Mouse (Mus musculus) limb, embryonic 13.5 days (tissue): ENCODE data around the gene Als2cl. TPM values are rescaled to one million over a fixed set of nuclear protein-coding genes. Genes with fewer than 3 reads are reported as not detected.

Source experiments
- ATAC-seq: fragments of 200-750 bp; cut with Nextera tagmentation; 2 replicates; pipeline ENCODE4 v1.8.0; 2017; ENCODE audit warnings: low read depth, moderate number of reproducible peaks, moderate TSS enrichment; ENCODE audit not compliant: low FRiP score
- H3K27ac ChIP-seq: fragments of 300-500 bp; sonication (generic); 2 replicates; pipeline ENCODE4 v1.5.1; 2015; ENCODE audit warnings: inconsistent platforms, mild to moderate bottlenecking, moderate library complexity
- H3K27me3 ChIP-seq: fragments of 300-500 bp; sonication (generic); 2 replicates; pipeline ENCODE4 v1.6.1; 2015; ENCODE audit warnings: mild to moderate bottlenecking, inconsistent platforms
- H3K36me3 ChIP-seq: fragments of 300-500 bp; sonication (generic); 2 replicates; pipeline ENCODE4 v1.6.1; 2015; ENCODE audit warnings: inconsistent platforms, mild to moderate bottlenecking, moderate library complexity
- H3K4me1 ChIP-seq: fragments of 300-500 bp; sonication (generic); 2 replicates; pipeline ENCODE4 v1.6.1; 2015; ENCODE audit warnings: inconsistent platforms
- H3K4me2 ChIP-seq: fragments of 300-500 bp; sonication (generic); replicated peaks from 2 replicates; pipeline ENCODE4 v1.6.1; 2015; ENCODE audit warnings: inconsistent platforms, mild to moderate bottlenecking, moderate library complexity
- H3K4me3 ChIP-seq: fragments of 300-500 bp; sonication (generic); 2 replicates; pipeline ENCODE4 v1.5.1; 2015; ENCODE audit warnings: moderate library complexity, mild to moderate bottlenecking, inconsistent platforms
- H3K9ac ChIP-seq: fragments of 300-500 bp; sonication (generic); 2 replicates; pipeline ENCODE4 v1.6.1; 2015; ENCODE audit warnings: mild to moderate bottlenecking, inconsistent platforms
- H3K9me3 ChIP-seq: fragments of 300-500 bp; sonication (generic); 2 replicates; pipeline ENCODE4 v1.6.1; 2016; ENCODE audit warnings: inconsistent platforms
- WGBS: fragments of 180-500 bp; shearing (Covaris S2); methylation state at CpG from one replicate; pipeline ENCODE4 v1.1.7; 2015; 5-methylcytosine and 5-hydroxymethylcytosine counted together
- polyA plus RNA-seq: library from polyadenylated mRNA; unstranded; fragments of >200 nt; fragmentation: Nextera tagmentation; extraction: Ambion mirVana; gene quantifications from 2 replicates; pipeline ENCODE4 v1.2.1, GENCODE M21; 2015

Gene Als2cl
- polyA plus RNA-seq, 1 experiment from 2014 or later = 1.4 TPM

DNA sequence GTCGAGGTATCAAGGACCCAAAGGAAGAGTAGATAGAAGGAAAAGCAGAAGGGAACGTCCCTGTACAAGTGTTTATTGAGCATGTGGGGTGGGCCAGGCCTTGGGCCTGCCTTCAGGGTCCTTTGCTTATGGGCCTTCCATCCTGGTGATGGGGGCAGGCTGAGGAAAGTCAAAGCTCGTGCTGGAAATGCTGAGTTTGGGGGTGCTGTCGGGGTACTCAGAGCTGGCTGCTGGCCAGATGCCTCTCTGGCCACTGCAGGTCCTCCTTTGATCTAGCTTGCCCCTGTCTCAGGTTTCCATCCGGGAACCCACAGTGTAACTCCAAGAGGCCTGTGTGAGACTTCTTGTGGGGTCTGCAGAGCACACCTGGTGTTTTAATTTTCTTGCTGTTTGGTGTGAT lies 21.1 kb upstream of the Als2cl start:
- Histone ChIP-seq H3K4me2 (no peak overlapping the region), H3K27me3 (peaks cover 26% of the 10 kb centered on the region), H3K9ac (no peak overlapping the region), H3K4me1 (peaks cover 12% of the 10 kb centered on the region), H3K27ac (no peak overlapping the region), H3K36me3 (no peaks in the 10 kb centered on the region), H3K9me3 (no peaks in the 10 kb centered on the region), H3K4me3 (no peak overlapping the region)
- WGBS = 20% methylated on average over 5 of the region's 5 CpGs
- no peak for ATAC-seq

DNA sequence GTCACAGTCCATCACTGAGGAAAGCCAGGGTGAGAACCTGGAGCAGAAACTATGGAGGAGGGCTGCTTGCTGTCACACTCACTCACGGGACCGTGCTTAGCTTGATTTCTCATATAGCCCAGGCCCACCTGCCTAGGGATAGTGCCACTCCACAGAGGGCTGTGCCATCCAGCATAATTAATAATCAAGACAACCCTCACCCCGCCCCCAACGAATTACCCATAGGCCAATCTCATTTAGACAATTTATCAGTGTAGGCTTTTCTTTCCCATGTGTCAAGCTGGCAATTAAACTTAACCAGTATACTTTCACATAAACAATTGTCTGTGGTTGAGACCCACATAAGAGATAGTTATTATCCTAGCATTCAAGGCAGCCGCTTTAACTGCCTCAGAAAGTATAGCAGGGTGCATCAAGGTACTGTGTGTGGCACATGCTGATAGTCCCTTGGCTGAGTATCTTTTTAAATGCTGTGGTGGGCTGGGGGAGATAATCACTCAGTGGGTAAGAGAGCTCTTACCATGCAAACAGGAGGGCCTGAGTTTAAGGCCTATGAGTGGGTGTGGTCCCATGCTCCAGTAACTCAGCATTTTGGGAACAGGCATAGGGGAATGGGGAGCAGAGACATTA lies 20.6 kb upstream of the Als2cl start:
- Histone ChIP-seq H3K27me3 (peaks cover 26% of the 10 kb centered on the region), H3K4me3 (no peak overlapping the region), H3K9ac (no peak overlapping the region), H3K27ac (no peak overlapping the region), H3K9me3 (no peaks in the 10 kb centered on the region), H3K4me1 (peaks cover 12% of the 10 kb centered on the region), H3K4me2 (no peak overlapping the region), H3K36me3 (no peaks in the 10 kb centered on the region)
- 74% methylated on average over 5 of the region's 5 CpGs for WGBS
- no peak for ATAC-seq

DNA sequence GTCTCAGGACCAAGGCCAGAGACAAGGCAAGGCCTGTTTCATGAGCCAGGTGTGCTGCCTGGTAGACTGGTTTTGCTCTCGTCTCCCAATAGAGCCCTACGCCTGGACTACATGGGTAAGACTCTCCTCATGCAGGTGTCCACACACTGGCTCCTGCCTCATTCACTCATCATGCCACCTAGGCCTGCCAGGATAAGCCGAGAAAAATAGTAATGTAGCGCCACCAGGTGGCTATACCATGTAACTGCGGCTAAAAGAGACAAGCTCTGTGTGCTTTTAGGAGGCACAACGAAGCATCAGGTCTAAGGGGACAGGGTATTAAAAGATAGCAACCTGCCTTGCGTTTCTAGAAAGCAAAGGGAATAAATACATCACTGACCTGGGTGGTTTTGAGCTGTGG lies 8.6 kb upstream of the Als2cl start:
- H3K36me3 ChIP-seq = no peaks in the 10 kb centered on the region
- H3K4me2 ChIP-seq = no peak overlapping the region
- H3K27ac ChIP-seq = no peak overlapping the region
- 18% methylated on average over 7 of the region's 7 CpGs for WGBS
- H3K4me1 ChIP-seq = peaks cover 30% of the 10 kb centered on the region
- H3K4me3 ChIP-seq = no peak overlapping the region
- no peak for ATAC-seq
- no peak overlapping the region for H3K9ac ChIP-seq
- peaks cover 32% of the 10 kb centered on the region for H3K27me3 ChIP-seq
- H3K9me3 ChIP-seq = no peaks in the 10 kb centered on the region

DNA sequence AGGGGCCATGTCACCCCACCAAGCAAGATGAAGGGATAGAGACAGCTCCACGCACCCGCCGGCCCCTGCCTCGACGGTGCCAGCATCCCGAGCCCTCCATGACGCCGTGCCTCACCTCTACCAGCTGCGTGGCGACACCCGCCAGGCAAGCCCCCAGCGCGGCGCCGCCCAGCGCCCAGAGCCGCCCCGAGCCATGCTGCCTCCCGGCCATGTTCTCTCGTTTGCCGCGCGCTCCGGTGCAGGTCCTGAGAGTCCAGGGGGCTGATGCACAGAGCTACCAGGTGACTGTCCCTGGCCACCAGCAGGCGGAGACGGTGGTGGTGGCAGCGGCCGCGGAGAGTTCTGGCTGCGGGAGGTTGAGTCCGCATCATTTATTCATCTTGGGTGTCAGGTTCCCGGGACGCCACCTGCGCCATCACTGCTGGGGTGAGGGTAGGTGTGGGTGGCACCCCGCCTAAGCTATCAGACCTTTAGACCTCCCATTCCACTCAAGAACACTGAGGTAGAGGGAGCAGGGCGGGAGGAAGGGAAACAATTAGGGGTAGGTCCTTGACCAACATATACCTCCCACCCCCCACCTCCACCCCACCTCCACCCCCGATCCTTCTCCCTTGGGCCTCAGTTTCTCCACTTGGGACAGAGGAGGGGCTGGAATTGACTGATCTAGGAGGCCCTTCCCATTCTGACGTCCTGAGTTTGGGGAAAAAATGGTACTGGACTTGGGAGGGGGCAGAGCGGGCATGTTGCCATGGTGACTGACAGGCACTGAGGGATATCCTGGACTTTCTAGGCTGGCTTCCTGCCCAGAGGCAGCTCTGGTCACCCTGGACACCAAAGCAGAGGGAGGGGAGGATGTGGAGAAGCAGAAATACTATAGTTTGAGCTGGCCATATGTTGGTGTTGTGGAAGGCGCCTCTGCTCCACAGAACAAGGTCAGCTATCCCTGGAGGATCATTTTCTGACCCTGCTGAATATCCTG lies 5.7 kb upstream of the Als2cl start:
- Histone ChIP-seq H3K9me3 (no peaks in the 10 kb centered on the region), H3K4me1 (peaks cover 23% of the 10 kb centered on the region), H3K4me2 (peak overlapping the region; percentile 63), H3K27ac (no peak overlapping the region), H3K4me3 (peak overlapping the region; percentile 32), H3K9ac (peak overlapping the region; percentile 45; the same call in 1 of the 2 replicates), H3K27me3 (peaks cover 54% of the 10 kb centered on the region), H3K36me3 (no peaks in the 10 kb centered on the region)
- peak; percentile 57 for ATAC-seq
- 7% methylated on average over 40 of the region's 40 CpGs for WGBS

DNA sequence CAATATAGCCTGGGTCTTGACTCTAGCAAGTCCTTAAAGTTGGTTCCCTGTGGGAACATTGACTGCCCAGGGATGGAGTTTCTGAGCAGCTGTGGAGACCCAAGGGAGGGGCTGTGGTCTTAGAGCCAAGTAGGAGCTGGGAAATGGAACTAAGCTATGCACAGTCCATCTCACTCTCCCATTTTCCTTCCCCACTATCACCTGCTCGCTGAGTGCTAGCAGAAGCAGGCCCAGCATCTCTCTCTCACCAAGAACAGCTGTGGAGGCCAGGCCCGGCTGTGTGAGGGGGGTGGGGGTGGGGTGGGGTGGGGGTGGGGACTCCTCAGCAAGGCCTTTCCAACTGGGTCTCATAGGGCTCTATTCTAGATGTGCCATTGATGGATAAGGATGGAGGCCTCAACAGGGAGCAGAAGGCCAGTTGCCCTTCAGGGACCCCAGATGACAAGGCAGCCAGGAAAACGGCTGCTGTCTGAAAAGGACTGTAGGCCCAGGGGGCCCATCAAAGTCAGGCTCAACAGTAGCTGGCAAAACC lies 4.9 kb upstream of the Als2cl start:
- Histone ChIP-seq H3K9ac (no peak overlapping the region), H3K27me3 (peaks cover 61% of the 10 kb centered on the region), H3K9me3 (no peaks in the 10 kb centered on the region), H3K27ac (no peak overlapping the region), H3K4me2 (peak overlapping the region; percentile 63; the same call in 1 of the 2 replicates), H3K36me3 (no peaks in the 10 kb centered on the region), H3K4me3 (no peak overlapping the region), H3K4me1 (peaks cover 29% of the 10 kb centered on the region)
- WGBS = 6% methylated on average over 3 of the region's 3 CpGs
- ATAC-seq = peak; percentile 37; the same call in 1 of the 2 replicates

DNA sequence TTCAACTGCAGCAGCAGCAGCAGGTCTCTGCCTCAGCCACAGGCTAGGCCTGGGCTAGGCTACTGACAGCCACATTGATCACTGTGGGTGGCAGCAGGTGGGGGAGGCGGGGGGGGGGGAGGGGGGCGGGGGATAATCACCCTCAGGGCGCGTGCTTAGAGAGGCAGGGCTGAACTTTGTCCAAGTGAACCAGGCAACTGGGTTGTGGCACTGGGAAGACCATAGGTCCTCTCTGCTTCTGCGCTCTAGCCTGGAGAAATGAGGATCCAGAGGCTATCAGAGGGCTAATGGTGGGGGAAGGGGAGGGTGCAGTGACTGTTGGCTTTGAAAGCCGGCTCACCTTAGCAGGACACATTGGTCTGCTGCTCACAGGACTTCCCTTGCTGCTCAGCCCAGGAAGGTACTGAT lies 4.4 kb upstream of the Als2cl start:
- peaks cover 65% of the 10 kb centered on the region for H3K27me3 ChIP-seq
- no peak for ATAC-seq
- H3K4me2 ChIP-seq = no peak overlapping the region
- 26% methylated on average over 4 of the region's 6 CpGs for WGBS
- H3K4me1 ChIP-seq = peaks cover 29% of the 10 kb centered on the region
- H3K27ac ChIP-seq = no peak overlapping the region
- H3K9ac ChIP-seq = no peak overlapping the region
- no peaks in the 10 kb centered on the region for H3K36me3 ChIP-seq
- H3K9me3 ChIP-seq = no peaks in the 10 kb centered on the region
- no peak overlapping the region for H3K4me3 ChIP-seq

DNA sequence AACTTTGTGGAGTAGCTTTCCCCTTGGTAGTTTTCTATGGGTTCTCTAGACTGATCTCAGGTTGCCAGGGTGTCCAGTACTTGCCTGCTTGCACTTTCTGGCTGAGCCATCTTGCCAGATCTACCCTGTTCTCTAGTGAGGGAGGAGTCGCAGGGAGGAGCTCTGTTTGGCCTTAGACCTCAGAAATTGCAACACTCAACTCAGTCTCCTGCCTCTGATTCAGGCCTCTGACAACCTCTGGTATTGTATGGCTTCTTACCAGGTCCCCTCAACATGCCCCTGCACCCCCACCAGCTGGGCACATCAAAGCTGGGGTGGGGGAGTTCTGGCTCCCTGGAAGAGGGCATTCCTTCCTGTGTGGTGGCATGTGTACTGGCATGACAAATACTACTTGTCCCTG lies 2.3 kb upstream of the Als2cl start:
- Histone ChIP-seq H3K4me2 (no peak overlapping the region), H3K27me3 (peaks cover 78% of the 10 kb centered on the region), H3K36me3 (no peaks in the 10 kb centered on the region), H3K9me3 (no peaks in the 10 kb centered on the region), H3K4me1 (peaks cover 35% of the 10 kb centered on the region), H3K9ac (no peak overlapping the region), H3K27ac (no peak overlapping the region), H3K4me3 (no peak overlapping the region)
- no peak for ATAC-seq
- WGBS = 80% methylated on average over 1 of the region's 1 CpGs

DNA sequence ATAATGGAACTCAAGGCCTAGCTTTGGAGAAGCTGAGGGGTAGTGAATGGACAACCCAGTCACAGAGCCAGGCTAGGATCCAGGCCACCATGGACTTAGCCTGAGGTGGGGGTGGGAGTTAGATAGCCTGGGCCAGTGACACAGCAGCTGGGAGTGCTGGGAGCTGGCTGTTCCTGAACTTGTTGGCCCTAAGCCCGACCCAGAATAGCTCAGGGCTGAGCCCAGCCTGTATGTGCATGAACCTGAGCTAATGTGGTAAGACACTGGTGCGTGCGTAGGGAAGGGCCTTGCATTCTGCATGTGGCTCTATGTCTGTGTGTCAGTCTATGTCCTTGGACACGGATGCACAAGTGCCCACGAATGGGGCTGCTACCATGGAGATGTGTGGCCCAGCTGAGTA lies 1.8 kb upstream of the Als2cl start:
- Histone ChIP-seq H3K27ac (no peak overlapping the region), H3K27me3 (peaks cover 74% of the 10 kb centered on the region), H3K4me2 (no peak overlapping the region), H3K36me3 (no peaks in the 10 kb centered on the region), H3K4me3 (no peak overlapping the region), H3K9me3 (no peaks in the 10 kb centered on the region), H3K9ac (no peak overlapping the region), H3K4me1 (peaks cover 35% of the 10 kb centered on the region)
- no peak for ATAC-seq
- WGBS = 91% methylated on average over 5 of the region's 5 CpGs

DNA sequence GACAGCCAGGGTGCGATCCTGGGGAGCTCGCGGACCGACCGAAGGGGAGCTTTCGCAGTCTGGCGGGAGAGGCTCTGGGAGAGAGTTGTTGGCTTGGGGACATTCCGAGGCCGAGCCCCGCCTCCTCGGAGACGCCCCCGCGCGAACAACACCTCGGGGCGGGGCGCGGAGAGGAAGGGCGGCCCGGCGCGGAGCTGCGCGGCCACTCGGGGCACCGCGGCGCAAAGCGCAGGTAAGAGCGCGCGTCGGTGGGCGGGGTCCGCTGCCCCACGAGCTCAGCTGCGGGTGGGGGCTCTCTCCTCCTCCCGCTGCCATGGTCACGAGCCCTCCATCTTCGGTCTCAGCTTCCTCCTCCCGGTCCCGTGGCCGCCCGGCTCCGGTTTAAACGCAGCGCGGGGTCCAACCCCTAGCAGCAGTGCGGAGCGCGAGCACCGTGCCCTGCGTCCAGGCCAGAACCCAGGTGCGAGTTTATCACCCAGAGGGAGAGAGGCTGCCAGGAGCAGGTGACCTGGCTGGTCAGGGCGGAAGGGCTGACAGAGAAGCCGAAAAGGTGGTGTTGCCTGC lies 410 bp downstream of the Als2cl start, which contains the start of gene Tmie:
Gene Tmie (minus strand): TSS at position 116 of the 564 bp plus-strand sequence.
- Histone ChIP-seq H3K4me3 (peak within 1 kb of the TSS; percentile 60), H3K27me3 (peaks cover 57% of the 10 kb centered on the region), H3K9ac (peak within 1 kb of the TSS; percentile 66), H3K9me3 (no peaks in the 10 kb centered on the region), H3K27ac (no peak within 1 kb of the TSS), H3K4me1 (peaks cover 18% of the 10 kb centered on the region), H3K4me2 (peak within 1 kb of the TSS; percentile 88), H3K36me3 (no peaks in the 10 kb centered on the region)
- under 1% methylated on average over 57 of the region's 57 CpGs for WGBS
- peak; percentile 80 for ATAC-seq

DNA sequence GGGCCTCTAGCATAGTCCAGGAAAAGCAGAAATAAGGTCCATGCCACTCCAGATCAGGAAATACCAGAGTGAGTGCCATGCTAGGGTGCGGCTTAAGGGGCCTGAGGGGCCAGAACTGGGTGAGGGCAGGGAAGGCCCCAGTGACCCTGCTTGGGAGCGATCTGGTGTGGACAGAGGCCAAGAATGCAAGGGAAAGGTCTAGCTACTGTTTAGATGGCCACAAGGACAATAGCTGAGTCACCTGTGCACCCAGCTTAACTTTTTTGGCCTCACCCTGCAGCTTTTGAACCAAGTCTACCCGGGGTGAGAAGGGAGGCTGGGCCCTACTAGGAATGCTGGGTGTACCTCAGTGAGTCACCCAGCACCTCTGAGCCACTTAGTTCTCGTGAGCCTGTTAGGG lies 1.1 kb downstream of the Als2cl start:
- 0 out of 2 replicates have a peak, but pooled peaks have one; percentile 2 for ATAC-seq
- Histone ChIP-seq H3K27me3 (peaks cover 55% of the 10 kb centered on the region), H3K9ac (no peak overlapping the region; the same call in 1 of the 2 replicates), H3K4me1 (peaks cover 13% of the 10 kb centered on the region), H3K4me3 (peak overlapping the region; percentile 60), H3K4me2 (peak overlapping the region; percentile 88), H3K36me3 (no peaks in the 10 kb centered on the region), H3K9me3 (no peaks in the 10 kb centered on the region), H3K27ac (no peak overlapping the region)
- WGBS = 67% methylated on average over 4 of the region's 4 CpGs

DNA sequence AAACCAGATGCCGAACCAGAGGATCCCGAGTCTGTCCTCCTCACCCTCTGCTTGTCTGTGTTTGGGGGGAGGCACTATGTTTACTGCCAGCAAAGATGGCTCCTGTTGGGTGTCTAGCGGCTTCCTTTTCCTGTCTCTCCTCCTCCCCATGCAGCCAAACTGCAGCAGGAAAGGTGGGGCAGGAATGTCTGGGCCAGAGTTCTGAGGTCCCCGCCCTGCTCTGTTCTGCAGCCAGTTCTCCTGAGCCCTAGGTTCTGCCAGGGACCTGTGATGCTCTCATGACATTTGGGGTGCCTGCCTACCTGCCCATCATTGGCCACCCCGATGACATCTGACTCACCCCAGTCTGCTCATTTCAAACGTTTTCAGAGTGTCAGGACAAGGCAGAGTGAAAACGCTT lies 2.3 kb downstream of the Als2cl start:
- Histone ChIP-seq H3K27me3 (peaks cover 52% of the 10 kb centered on the region), H3K4me1 (peaks cover 13% of the 10 kb centered on the region), H3K9me3 (no peaks in the 10 kb centered on the region), H3K27ac (no peak overlapping the region), H3K4me2 (no peak overlapping the region), H3K36me3 (no peaks in the 10 kb centered on the region), H3K9ac (no peak overlapping the region), H3K4me3 (no peak overlapping the region)
- 76% methylated on average over 7 of the region's 7 CpGs for WGBS
- no peak for ATAC-seq
